Mouse (Mus musculus) heart, embryonic 11.5 days (tissue): ENCODE data around the gene Rbl2. TPM values are rescaled to one million over a fixed set of nuclear protein-coding genes. Genes with fewer than 3 reads are reported as not detected.

Experiments used
- ATAC-seq: fragments of 200-750 bp; cut with Nextera tagmentation; replicated peaks from 2 replicates; pipeline ENCODE4 v1.8.0; 2017; ENCODE audit warnings: moderate library complexity; ENCODE audit not compliant: insufficient number of reproducible peaks, low FRiP score, low TSS enrichment
- H3K27ac ChIP-seq: fragments of 300-500 bp; sonication (generic); 2 replicates; pipeline ENCODE4 v1.5.1; 2014; ENCODE audit warnings: mild to moderate bottlenecking, low read depth, low read length
- H3K27me3 ChIP-seq: fragments of 300-500 bp; sonication (generic); 2 replicates; pipeline ENCODE4 v1.6.1; 2014; ENCODE audit warnings: mild to moderate bottlenecking, low read length, mixed read lengths; ENCODE audit not compliant: control insufficient read depth, insufficient read depth
- H3K36me3 ChIP-seq: fragments of 300-500 bp; sonication (generic); 2 replicates; pipeline ENCODE4 v1.6.1; 2014; ENCODE audit warnings: mild to moderate bottlenecking, low read length, moderate library complexity, mixed read lengths; ENCODE audit not compliant: control insufficient read depth, insufficient read depth
- H3K4me1 ChIP-seq: fragments of 300-500 bp; sonication (generic); 2 replicates; pipeline ENCODE4 v1.6.1; 2014; ENCODE audit warnings: low read length; ENCODE audit not compliant: control insufficient read depth, insufficient read depth
- H3K4me2 ChIP-seq: fragments of 300-500 bp; sonication (generic); 2 replicates; pipeline ENCODE4 v1.6.1; 2014; ENCODE audit warnings: mild to moderate bottlenecking, moderate library complexity
- H3K4me3 ChIP-seq: fragments of 300-500 bp; sonication (generic); 2 replicates; pipeline ENCODE4 v1.5.1; 2014; ENCODE audit warnings: low read depth, low read length
- H3K9ac ChIP-seq: fragments of 300-500 bp; sonication (generic); 2 replicates; pipeline ENCODE4 v1.6.1; 2014; ENCODE audit warnings: mild to moderate bottlenecking, low read depth, low read length, moderate library complexity
- H3K9me3 ChIP-seq: fragments of 300-500 bp; sonication (generic); replicated peaks from 2 replicates; pipeline ENCODE4 v1.6.1; 2016; ENCODE audit warnings: low read length; ENCODE audit not compliant: control insufficient read depth
- WGBS: fragments of 180-500 bp; shearing (Covaris S2); extraction: QIAGEN DNeasy Blood & Tissue Kit; methylation state at CpG from one replicate; pipeline ENCODE4 v1.1.7; 2014; ENCODE audit not compliant: insufficient replicate concordance; 5-methylcytosine and 5-hydroxymethylcytosine counted together
- polyA plus RNA-seq: library from polyadenylated mRNA; unstranded; fragments of >200 nt; fragmentation: Nextera tagmentation; extraction: Ambion mirVana; gene quantifications from 2 replicates; pipeline ENCODE4 v1.2.1, GENCODE M21; 2014

Gene Rbl2
- polyA plus RNA-seq, 1 experiment from 2014 or later = 14.7 TPM

GRCm38 (mm10) chr8:91159959-91160800 is 90.3 kb downstream of the Rbl2 start:
- ATAC-seq = no peak
- Histone ChIP-seq H3K4me1 (no peaks in the 10 kb centered on the region), H3K9ac (no peak overlapping the region), H3K4me2 (no peak overlapping the region), H3K27me3 (no peaks in the 10 kb centered on the region), H3K27ac (no peak overlapping the region), H3K9me3 (no peaks in the 10 kb centered on the region), H3K4me3 (no peak overlapping the region), H3K36me3 (no peaks in the 10 kb centered on the region)
- 67% methylated on average over 15 of the region's 15 CpGs for WGBS

GRCm38 (mm10) chr8:91170152-91170551 is 100.3 kb downstream of the Rbl2 start:
- WGBS = 78% methylated on average over 6 of the region's 6 CpGs
- Histone ChIP-seq H3K9ac (no peak overlapping the region), H3K9me3 (no peaks in the 10 kb centered on the region), H3K4me3 (no peak overlapping the region), H3K36me3 (no peaks in the 10 kb centered on the region), H3K27ac (no peak overlapping the region), H3K4me1 (no peaks in the 10 kb centered on the region), H3K4me2 (no peak overlapping the region), H3K27me3 (no peaks in the 10 kb centered on the region)
- ATAC-seq = no peak

- Histone ChIP-seq H3K4me2 (no peak overlapping the region), H3K4me3 (no peak overlapping the region), H3K36me3 (no peaks in the 10 kb centered on the region), H3K4me1 (no peaks in the 10 kb centered on the region), H3K27ac (no peak overlapping the region), H3K9ac (no peak overlapping the region), H3K27me3 (no peaks in the 10 kb centered on the region), H3K9me3 (no peaks in the 10 kb centered on the region)
- WGBS = 73% methylated on average over 14 of the region's 14 CpGs
- ATAC-seq = no peak
Observed at GRCm38 (mm10) chr8:91170914-91171313, 101.1 kb downstream of the Rbl2 start.

GRCm38 (mm10) chr8:91171605-91172004 is 101.7 kb downstream of the Rbl2 start:
- Histone ChIP-seq H3K9me3 (no peaks in the 10 kb centered on the region), H3K36me3 (no peaks in the 10 kb centered on the region), H3K4me2 (no peak overlapping the region), H3K9ac (no peak overlapping the region), H3K27ac (no peak overlapping the region), H3K4me1 (no peaks in the 10 kb centered on the region), H3K27me3 (no peaks in the 10 kb centered on the region), H3K4me3 (no peak overlapping the region)
- no peak for ATAC-seq
- 64% methylated on average over 13 of the region's 13 CpGs for WGBS

Other genes with a start within 250 kb of the Rbl2 start
- gene Chd9, start 241.7 kb upstream of the Rbl2 start, polyA plus RNA-seq = 44.7 and 46.7 TPM in 2 replicates
- gene Aktip, start 129.9 kb downstream of the Rbl2 start, polyA plus RNA-seq = 42.7 and 50.0 TPM in 2 replicates
- gene Rpgrip1l, start 243.2 kb downstream of the Rbl2 start, polyA plus RNA-seq = 8.0 and 9.6 TPM in 2 replicates
- 70.1 and 81.9 TPM in 2 replicates for gene Fto, start 243.5 kb downstream of the Rbl2 start, polyA plus RNA-seq